Comparison of ENCODE assay signal across 8 mouse cellular contexts in genomic region chr5:134507307-134507706, GRCm38 (mm10). TPM values are rescaled to one million over a fixed set of nuclear protein-coding genes. Genes with fewer than 3 reads are reported as not detected.
DNase-seq lines count a peak whose midpoint lies in the region; ATAC-seq and TF ChIP-seq lines count a peak whose summit lies in the region.
"Had no signal": no experiment of that assay in that cellular context is flagged by ENCODE, and none has a peak within 500 bp of the region (broad histone marks: within the 10 kb centered on the region; RNA-seq: fewer than 3 reads in every experiment).

No protein-coding gene starts in this region.

- no peak for TF ChIP-seq EP300 in MEL (IDR thresholded peaks at IDR 0.05; ENCODE audit: low read depth in 1 of 2, low read length in 2 of 2)

- H3K9me3 ChIP-seq in MEL (replicated peaks; ENCODE audit: insufficient read depth, low read length) = no peaks in the 10 kb centered on the region
- H3K9me3 ChIP-seq in embryonic facial prominence, embryonic 14.5 days (ENCODE audit: control insufficient read depth, low read length) = no peaks in the 10 kb centered on the region
- H3K9me3 ChIP-seq: limb, embryonic 12.5 days had no signal

- ATAC-seq in embryonic facial prominence, embryonic 14.5 days (ENCODE audit: low read depth) = no peak
- peak; percentile 87 for ATAC-seq in megakaryocyte-erythroid progenitor cell, adult 5-6 weeks (replicated peaks; ENCODE audit: low FRiP score, low TSS enrichment, poor library complexity, severe bottlenecking)

- H3K4me3 ChIP-seq in MEL (ENCODE audit: control insufficient read depth in 1 of 2, insufficient read depth in 1 of 2, low read depth in 2 of 2, low read length in 2 of 2) = no peak overlapping the region
- H3K4me3 ChIP-seq in embryonic facial prominence, embryonic 14.5 days (ENCODE audit: low read depth, low read length) = no peak overlapping the region
- H3K4me3 ChIP-seq: limb, embryonic 12.5 days had no signal

- H3K27me3 ChIP-seq in MEL (ENCODE audit: control insufficient read depth in 1 of 2, insufficient read depth in 2 of 2, low read length in 2 of 2) = no peaks in the 10 kb centered on the region
- H3K27me3 ChIP-seq in embryonic facial prominence, embryonic 14.5 days (replicated peaks; ENCODE audit: control insufficient read depth, insufficient read depth, low read length) = no peaks in the 10 kb centered on the region
- H3K27me3 ChIP-seq: limb, embryonic 12.5 days had no signal

- H3K36me3 ChIP-seq in MEL (ENCODE audit: control insufficient read depth in 1 of 2, insufficient read depth in 2 of 2, low read length in 2 of 2) = no peaks in the 10 kb centered on the region
- H3K36me3 ChIP-seq in embryonic facial prominence, embryonic 14.5 days (ENCODE audit: control insufficient read depth, insufficient read depth, low read length) = peaks cover 68% of the 10 kb centered on the region

- no peaks in the 10 kb centered on the region for H3K79me2 ChIP-seq in MEL (ENCODE audit: control insufficient read depth, insufficient read depth, low read length, poor library complexity)

- TF ChIP-seq CTCF in MEL (IDR thresholded peaks at IDR 0.05 in 2 of 3, conservative IDR thresholded peaks at IDR 0.05 in 1 of 3; ENCODE audit: control insufficient read depth in 1 of 3, insufficient read depth in 1 of 3, low read depth in 2 of 3, low read length in 3 of 3, poor library complexity in 1 of 3, severe bottlenecking in 1 of 3) = peak; percentile 62 to 91 (median 90)

- intact Hi-C loops in heart, postnatal 10 days (cut with DNase I) = loop anchor here (2.0 kb wide), 2 partner anchors 43 to 73 kb away; partner anchors contain the start of gene Rfc2

- TF ChIP-seq RAD21 in MEL (IDR thresholded peaks at IDR 0.05; ENCODE audit: low read depth, low read length) = peak; percentile 89

- no peak overlapping the region for H3K4me2 ChIP-seq in embryonic facial prominence, embryonic 14.5 days (ENCODE audit: low read depth, low read length)
- H3K4me2 ChIP-seq: limb, embryonic 12.5 days had no signal

- H3K9ac ChIP-seq in MEL (ENCODE audit: control insufficient read depth, low read depth, low read length, poor library complexity, severe bottlenecking) = no peak overlapping the region
- no peak overlapping the region for H3K9ac ChIP-seq in embryonic facial prominence, embryonic 14.5 days (ENCODE audit: low read depth, low read length)
- H3K9ac ChIP-seq: limb, embryonic 12.5 days had no signal

- no peak for TF ChIP-seq POLR2A in MEL (IDR thresholded peaks at IDR 0.05; ENCODE audit: control insufficient read depth in 1 of 2, insufficient read depth in 1 of 2, low read depth in 1 of 2, low read length in 2 of 2, poor library complexity in 1 of 2)

- DNase-seq in MEL (ENCODE audit: low read depth, low spot score) = peak; percentile 73
- peak; percentile 78 to 83 for DNase-seq in adrenal gland, postnatal 36 days
- peak; percentile 80 for DNase-seq in embryonic facial prominence, embryonic 14.5 days (ENCODE audit: low spot score)
- DNase-seq in heart, postnatal 10 days = peak; percentile 77 to 84
- peak; percentile 47 to 74 for DNase-seq in layer of hippocampus, postnatal 25 days (ENCODE audit: extremely low spot score in 1 of 2, low spot score in 1 of 2)
- peak; percentile 58 for DNase-seq in right cerebral cortex, postnatal 4 days

- H3K27ac ChIP-seq in MEL (ENCODE audit: control insufficient read depth, low read depth, low read length) = no peak overlapping the region
- H3K27ac ChIP-seq in embryonic facial prominence, embryonic 14.5 days (replicated peaks; ENCODE audit: low read depth, low read length) = no peak overlapping the region; the same call in 1 of the 2 replicates
- H3K27ac ChIP-seq: limb, embryonic 12.5 days had no signal

- WGBS in embryonic facial prominence, embryonic 14.5 days = 20% methylated on average over 10 of the region's 10 CpGs

- no peaks in the 10 kb centered on the region for H3K4me1 ChIP-seq in MEL (ENCODE audit: control insufficient read depth in 1 of 2, insufficient read depth in 2 of 2, low read length in 2 of 2)
- H3K4me1 ChIP-seq in embryonic facial prominence, embryonic 14.5 days (ENCODE audit: control insufficient read depth, insufficient read depth, low read length) = no peaks in the 10 kb centered on the region
- H3K4me1 ChIP-seq: limb, embryonic 12.5 days had no signal

TF ChIP-seq in MEL, 35 proteins besides CTCF, POLR2A, EP300 and RAD21:
- no peak for TF ChIP-seq BHLHE40 (IDR thresholded peaks at IDR 0.05; ENCODE audit: borderline replicate concordance, low read depth, low read length)
- TF ChIP-seq ZC3H11A (IDR thresholded peaks at IDR 0.05; ENCODE audit: low read depth, low read length) = peak; percentile 83
- TF ChIP-seq SMC3 (IDR thresholded peaks at IDR 0.05; ENCODE audit: low read depth, low read length) = peak; percentile 87
- TF ChIP-seq SIN3A (IDR thresholded peaks at IDR 0.05; ENCODE audit: low read length) = no peak
- no peak for TF ChIP-seq MYC (IDR thresholded peaks at IDR 0.05; ENCODE audit: low read depth, low read length)
- no peak for TF ChIP-seq RCOR1 (IDR thresholded peaks at IDR 0.05; ENCODE audit: low read depth, low read length)

RNA-seq across cellular contexts. Expression of gene Clip2, which starts 44.9 kb away (rescaled TPM):
- total RNA-seq in MEL (2012; rRNA removed) = 3.5 and 4.4 TPM in 2 replicates
- 1 to 10 TPM in 1 of 2 experiments, not detected in 1; 7.4 TPM for polyA plus RNA-seq in MEL (2012; ENCODE audit: insufficient read depth in 1 of 2, insufficient read length in 2 of 2, low read depth in 1 of 2, low replicate concordance in 2 of 2, missing spikeins in 1 of 2)
- total RNA-seq in adrenal gland, postnatal 36 days (2021) = 10 to 100 TPM; 15.1 to 21.0 TPM
- 4.1 and 4.7 TPM in 2 replicates for polyA plus RNA-seq in embryonic facial prominence, embryonic 14.5 days (2014; fragmentation: Nextera tagmentation; extraction: Ambion mirVana)
- 10 to 100 TPM; 14.6 to 16.0 TPM for total RNA-seq in heart, postnatal 10 days (2021)
- 100 to 1,000 TPM in 1 of 2 experiments, 10 to 100 TPM in 1; 99.8 to 101 TPM for total RNA-seq in layer of hippocampus, postnatal 25 days (2021)
- 4.6 and 5.6 TPM in 2 replicates for total RNA-seq in megakaryocyte-erythroid progenitor cell, adult 5-6 weeks (2014; fragmentation: Nextera tagmentation)
- 7.0 and 8.3 TPM in 2 replicates for total RNA-seq in megakaryocyte-erythroid progenitor cell, adult 5-6 weeks (2017)

RNA-seq across cellular contexts. Expression of gene Gtf2ird1, which starts 50.8 kb away (rescaled TPM):
- total RNA-seq in MEL (2012; rRNA removed) = 15.2 and 17.5 TPM in 2 replicates
- 10 to 100 TPM in 1 of 2 experiments, not detected in 1; 54.7 TPM for polyA plus RNA-seq in MEL (2012; ENCODE audit: insufficient read depth in 1 of 2, insufficient read length in 2 of 2, low read depth in 1 of 2, low replicate concordance in 2 of 2, missing spikeins in 1 of 2)
- total RNA-seq in adrenal gland, postnatal 36 days (2021) = 10 to 100 TPM; 44.4 to 59.1 TPM
- polyA plus RNA-seq in embryonic facial prominence, embryonic 14.5 days (2014; fragmentation: Nextera tagmentation; extraction: Ambion mirVana) = 80.3 and 91.2 TPM in 2 replicates
- 10 to 100 TPM; 43.3 to 45.5 TPM for total RNA-seq in heart, postnatal 10 days (2021)
- 10 to 100 TPM; 23.1 to 29.9 TPM for total RNA-seq in layer of hippocampus, postnatal 25 days (2021)
- 17.7 and 23.1 TPM in 2 replicates for total RNA-seq in megakaryocyte-erythroid progenitor cell, adult 5-6 weeks (2014; fragmentation: Nextera tagmentation)
- 5.5 and 11.8 TPM in 2 replicates for total RNA-seq in megakaryocyte-erythroid progenitor cell, adult 5-6 weeks (2017)

RNA-seq across cellular contexts. Expression of gene Syna, which starts 52.7 kb away (rescaled TPM):
- 0.07 TPM in 1 of 2 replicates, not detected in the other for total RNA-seq in MEL (2012; rRNA removed)
- under 1 TPM in 1 of 2 experiments, not detected in 1; 0.21 TPM for polyA plus RNA-seq in MEL (2012; ENCODE audit: insufficient read depth in 1 of 2, insufficient read length in 2 of 2, low read depth in 1 of 2, low replicate concordance in 2 of 2, missing spikeins in 1 of 2)
- total RNA-seq in adrenal gland, postnatal 36 days (2021) = not detected
- polyA plus RNA-seq in embryonic facial prominence, embryonic 14.5 days (2014; fragmentation: Nextera tagmentation; extraction: Ambion mirVana) = 0.09 and 0.24 TPM in 2 replicates
- not detected for total RNA-seq in heart, postnatal 10 days (2021)
- 1 to 10 TPM; 5.1 to 6.7 TPM for total RNA-seq in layer of hippocampus, postnatal 25 days (2021)
- not detected in 2 replicates for total RNA-seq in megakaryocyte-erythroid progenitor cell, adult 5-6 weeks (2014; fragmentation: Nextera tagmentation)
- not detected in 2 replicates for total RNA-seq in megakaryocyte-erythroid progenitor cell, adult 5-6 weeks (2017)
- polyA plus RNA-seq: limb, embryonic 12.5 days had no signal

Comparison
In these comparisons a context has a peak if more than half of its experiments do, and no peak if none do; other contexts are left out.
1. RNA of gene Clip2, which starts 44.9 kb away (total RNA-seq): 99.8 to 101 TPM in layer of hippocampus, postnatal 25 days; 15.1 to 21.0 TPM in adrenal gland, postnatal 36 days, 14.6 to 16.0 TPM in heart, postnatal 10 days, 4.6 to 8.3 TPM in megakaryocyte-erythroid progenitor cell, adult 5-6 weeks and 3.5 to 4.4 TPM in MEL; every median in the first group is over 4 times any median in the second.
2. Peak in every context shown above with its lines, with median percentiles within 50 percentile points of each other: DNase-seq.